Mouse (Mus musculus): ENCODE measurements at regions not wholly inside any gene's neighbourhood (a gene's known extent, or its start where the extent isn't known, plus 50 kb on each side); places are given as distances from the start of the nearest gene placed in this dataset.

DNA sequence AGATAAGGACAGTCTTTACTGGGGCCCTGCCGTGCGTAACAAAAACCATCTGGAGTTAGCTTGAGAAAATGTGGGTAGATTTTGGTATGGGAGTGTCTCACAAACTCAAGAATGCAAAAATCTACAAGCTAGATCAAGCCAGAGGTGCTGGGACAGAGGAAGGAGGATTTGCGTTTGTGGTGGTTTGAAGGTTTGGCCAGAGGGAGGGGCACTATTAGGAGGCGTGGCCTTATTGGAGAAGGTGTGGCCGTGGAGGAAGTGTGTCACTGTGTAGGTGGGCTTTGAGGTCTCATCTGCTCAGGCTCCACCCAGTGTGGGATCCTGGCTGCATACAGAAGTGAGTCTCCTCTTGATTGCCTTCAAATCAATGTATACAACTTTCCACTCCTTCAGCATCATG is 169.6 kb upstream of the Foxn2 start:
- TF ChIP-seq EP300 (optimal IDR thresholded peaks at IDR 0.05) (no peak), CTCF (IDR thresholded peaks at IDR 0.05; ENCODE audit: low read depth) (no peak)

Measured in stomach, postnatal 0 days (tissue).